Mouse (Mus musculus) heart, postnatal 36 days (tissue): ENCODE data around the gene Rnf115. TPM values are rescaled to one million over a fixed set of nuclear protein-coding genes. Genes with fewer than 3 reads are reported as not detected.
A peak's percentile ranks its signal among the peaks of the same experiment; 100 is the strongest.
"Not testable (repeated sequence)": the region's sequence is repeated elsewhere in the genome, so short reads cannot be mapped to it uniquely, and the experiment has no call there.

Source experiments
- DNase-seq, 2 experiments: peaks; one replicate each; pipeline ENCODE4 v3.0.0; 2021 to 2022
- intact Hi-C: fragments of 180-260 bp; cut with DNase I; formaldehyde crosslinking; loops from one replicate; pipeline ENCODE4 v1.15.1; 2025
- total RNA-seq, 2 experiments: library from RNA; stranded (reverse); gene quantifications; 2 replicates each; pipeline ENCODE4 v1.2.3; 2021

The Rnf115 gene
- total RNA-seq, 2 experiments from 2014 or later = 19.8 to 27.3 TPM

- intact Hi-C loops = loop anchor here (5.0 kb wide), 2 partner anchors 40 to 60 kb away; partner anchors contain the start of gene Itga10
- DNase-seq = no peak
Measured at GRCm38 (mm10) chr3:96706984-96707383, 20.5 kb upstream of the Rnf115 start.

- DNase-seq = peak; percentile 89 to 92
- intact Hi-C loops = loop anchor here (2.0 to 5.0 kb wide), 3 partner anchors 41 to 161 kb away; partner anchors contain the start of gene Itga10
Measured at GRCm38 (mm10) chr3:96707903-96708683, 19.4 kb upstream of the Rnf115 start, which contains the start of gene Nudt17. Gene Nudt17 (minus strand): TSS chr3:96708562.

- intact Hi-C loops = loop anchor here (2.0 to 5.0 kb wide), 3 partner anchors 41 to 162 kb away; partner anchors contain the start of gene Itga10
- DNase-seq = no peak
Measured at GRCm38 (mm10) chr3:96708684-96709064, 18.8 kb upstream of the Rnf115 start.

GRCm38 (mm10) chr3:96714286-96714685 lies 13.2 kb upstream of the Rnf115 start:
- DNase-seq = no peak
- intact Hi-C loops = no loop called here

GRCm38 (mm10) chr3:96715854-96716253 lies 11.6 kb upstream of the Rnf115 start:
- intact Hi-C loops = no loop called here
- DNase-seq = no peak

- peak in 1 of 2 experiments; percentile 21 for DNase-seq
- intact Hi-C loops = no loop called here
Measured at GRCm38 (mm10) chr3:96719173-96719572, 8.3 kb upstream of the Rnf115 start.

- intact Hi-C loops = loop anchor here (2.0 to 5.0 kb wide), 2 partner anchors 31 to 84 kb away; partner anchors contain the start of gene Pias3
Measured at GRCm38 (mm10) chr3:96727828-96728633, 567 bp downstream of the Rnf115 start.

GRCm38 (mm10) chr3:96728634-96729402 lies 1.4 kb downstream of the Rnf115 start:
- no peak for DNase-seq
- intact Hi-C loops = loop anchor here (5.0 kb wide), 1 partner anchor 83 kb away; no protein-coding TSS in a partner anchor

More at GRCm38 (mm10) chr3:96727828-96728633, 567 bp downstream of the Rnf115 start:
- no peak for DNase-seq

GRCm38 (mm10) chr3:96729403-96729784 lies 1.9 kb downstream of the Rnf115 start:
- no peak for DNase-seq
- intact Hi-C loops = loop anchor here (5.0 kb wide), 1 partner anchor 83 kb away; no protein-coding TSS in a partner anchor

GRCm38 (mm10) chr3:96730785-96731184 lies 3.3 kb downstream of the Rnf115 start:
- intact Hi-C loops = no loop called here
- DNase-seq = no peak

- no peak for DNase-seq
- intact Hi-C loops = no loop called here
Measured at GRCm38 (mm10) chr3:96733984-96734383, 6.5 kb downstream of the Rnf115 start.

GRCm38 (mm10) chr3:96735200-96735599 lies 7.7 kb downstream of the Rnf115 start:
- no peak for DNase-seq
- intact Hi-C loops = no loop called here

GRCm38 (mm10) chr3:96737013-96737740 lies 9.7 kb downstream of the Rnf115 start:
- no peak for DNase-seq
- intact Hi-C loops = no loop called here

- no peak for DNase-seq
- intact Hi-C loops = no loop called here
Measured at GRCm38 (mm10) chr3:96737995-96738394, 10.5 kb downstream of the Rnf115 start.

GRCm38 (mm10) chr3:96740279-96740678 lies 12.8 kb downstream of the Rnf115 start:
- intact Hi-C loops = loop anchor here (5.0 kb wide), 1 partner anchor 162 kb away; the partner anchor contains the start of gene Gja5

GRCm38 (mm10) chr3:96744348-96744747 lies 16.9 kb downstream of the Rnf115 start:
- intact Hi-C loops = loop anchor here (5.0 kb wide), 1 partner anchor 158 kb away; the partner anchor contains the start of gene Gja5
- DNase-seq = no peak

More at GRCm38 (mm10) chr3:96740279-96740678, 12.8 kb downstream of the Rnf115 start:
- DNase-seq = not testable (repeated sequence)

- no peak for DNase-seq
- intact Hi-C loops = no loop called here
Measured at GRCm38 (mm10) chr3:96746829-96747228, 19.4 kb downstream of the Rnf115 start.

- intact Hi-C loops = no loop called here
- DNase-seq = no peak
Measured at GRCm38 (mm10) chr3:96755935-96756334, 28.5 kb downstream of the Rnf115 start.

GRCm38 (mm10) chr3:96757691-96758090 lies 30.2 kb downstream of the Rnf115 start:
- intact Hi-C loops = no loop called here
- DNase-seq = peak in 1 of 2 experiments; percentile 50
